Mouse (Mus musculus) MEL (cell line): ENCODE results near the gene Cnbd2. TPM values are rescaled to one million over a fixed set of nuclear protein-coding genes. Genes with fewer than 3 reads are reported as not detected.

Source experiments
- DNase-seq: peaks from one replicate; pipeline ENCODE4 v3.0.0; 2011; ENCODE audit warnings: low read depth, low spot score
- H3K27ac ChIP-seq: 2 replicates; pipeline ENCODE4 v1.5.1; 2012; ENCODE audit warnings: low read depth, mild to moderate bottlenecking, control low read depth, low read length, moderate library complexity; ENCODE audit not compliant: control insufficient read depth
- H3K27me3 ChIP-seq, 2 experiments: fragments of 150-350 bp in 1 of 2; sonication (generic) in 1 of 2; 2 replicates each; pipeline ENCODE4 v1.6.1; 2012; ENCODE audit warnings: low read length in 2 of 2, mild to moderate bottlenecking in 2 of 2, improper control_type of control experiment in 1 of 2, moderate library complexity in 1 of 2; ENCODE audit not compliant: insufficient read depth in 2 of 2, control insufficient read depth in 1 of 2
- H3K36me3 ChIP-seq, 2 experiments: 2 replicates each; pipeline ENCODE4 v1.6.1; 2012 to 2014; ENCODE audit warnings: low read length in 2 of 2, improper control_type of control experiment in 1 of 2, inconsistent platforms in 1 of 2, mild to moderate bottlenecking in 1 of 2; ENCODE audit not compliant: insufficient read depth in 2 of 2, control insufficient read depth in 1 of 2
- H3K4me1 ChIP-seq, 2 experiments: fragments of 150-350 bp in 1 of 2; sonication (generic) in 1 of 2; 2 replicates each; pipeline ENCODE4 v1.6.1; 2012; ENCODE audit warnings: low read length in 2 of 2, improper control_type of control experiment in 1 of 2, mild to moderate bottlenecking in 1 of 2; ENCODE audit not compliant: insufficient read depth in 2 of 2, control insufficient read depth in 1 of 2
- H3K4me3 ChIP-seq, 2 experiments: fragments of 150-350 bp in 1 of 2; sonication (generic) in 1 of 2; 2 replicates each; pipeline ENCODE4 v1.5.1; 2012; ENCODE audit warnings: low read depth in 2 of 2, low read length in 2 of 2, mild to moderate bottlenecking in 2 of 2, moderate library complexity in 2 of 2, control low read depth in 1 of 2, improper control_type of control experiment in 1 of 2; ENCODE audit not compliant: control insufficient read depth in 1 of 2, insufficient read depth in 1 of 2
- H3K79me2 ChIP-seq: 2 replicates; pipeline ENCODE4 v1.6.1; 2012; ENCODE audit warnings: mild to moderate bottlenecking, low read length, moderate library complexity; ENCODE audit not compliant: control insufficient read depth, poor library complexity, insufficient read depth
- H3K9ac ChIP-seq: 2 replicates; pipeline ENCODE4 v1.6.1; 2012; ENCODE audit warnings: low read depth, mild to moderate bottlenecking, control low read depth, low read length, moderate library complexity; ENCODE audit not compliant: control insufficient read depth, poor library complexity, severe bottlenecking
- H3K9me3 ChIP-seq: fragments of 150-350 bp; sonication (generic); replicated peaks from 2 replicates; pipeline ENCODE4 v1.6.1; 2012; ENCODE audit warnings: mild to moderate bottlenecking, low read length, improper control_type of control experiment, moderate library complexity; ENCODE audit not compliant: insufficient read depth
- BHLHE40 ChIP-seq: IDR thresholded peaks from 2 replicates; pipeline ENCODE4 v1.6.1; 2012; ENCODE audit warnings: low read depth, mild to moderate bottlenecking, inconsistent platforms, low read length, improper control_type of control experiment, borderline replicate concordance
- E2F4 ChIP-seq: IDR thresholded peaks from 2 replicates; pipeline ENCODE4 v1.6.1; 2011; ENCODE audit warnings: low read depth, low read length, improper control_type of control experiment, borderline replicate concordance
- ELF1 ChIP-seq: IDR thresholded peaks from 2 replicates; pipeline ENCODE4 v1.6.1; 2014; ENCODE audit warnings: low read depth, mild to moderate bottlenecking, inconsistent platforms, low read length, improper control_type of control experiment, moderate library complexity
- ETS1 ChIP-seq: IDR thresholded peaks from 2 replicates; pipeline ENCODE4 v1.6.1; 2012; ENCODE audit warnings: low read depth, mild to moderate bottlenecking, inconsistent platforms, low read length, improper control_type of control experiment, moderate library complexity
- GABPA ChIP-seq: IDR thresholded peaks from 2 replicates; pipeline ENCODE4 v1.6.1; 2012; ENCODE audit warnings: low read depth, mild to moderate bottlenecking, inconsistent platforms, low read length, improper control_type of control experiment, moderate library complexity
- HCFC1 ChIP-seq: IDR thresholded peaks from 2 replicates; pipeline ENCODE4 v1.6.1; 2012; ENCODE audit warnings: low read depth, mild to moderate bottlenecking, inconsistent platforms, low read length, improper control_type of control experiment, moderate library complexity
- JUND ChIP-seq: IDR thresholded peaks from 2 replicates; pipeline ENCODE4 v1.6.1; 2011; ENCODE audit warnings: low read depth, mild to moderate bottlenecking, improper control_type of control experiment, low read length
- MAX ChIP-seq: IDR thresholded peaks from 2 replicates; pipeline ENCODE4 v1.6.1; 2011; ENCODE audit warnings: low read length, improper control_type of control experiment
- MAZ ChIP-seq: IDR thresholded peaks from 2 replicates; pipeline ENCODE4 v1.6.1; 2012; ENCODE audit warnings: low read depth, mild to moderate bottlenecking, inconsistent platforms, low read length, improper control_type of control experiment
- MEF2A ChIP-seq: IDR thresholded peaks from 2 replicates; pipeline ENCODE4 v1.6.1; 2014; ENCODE audit warnings: low read depth, mild to moderate bottlenecking, inconsistent platforms, low read length, improper control_type of control experiment; ENCODE audit not compliant: poor library complexity, insufficient replicate concordance, severe bottlenecking; ENCODE audit errors: extremely low read depth
- MXI1 ChIP-seq: IDR thresholded peaks from 2 replicates; pipeline ENCODE4 v1.6.1; 2011; ENCODE audit warnings: mild to moderate bottlenecking, low read depth, low read length, improper control_type of control experiment
- MYB ChIP-seq: IDR thresholded peaks from 2 replicates; pipeline ENCODE4 v1.6.1; 2011; ENCODE audit warnings: mild to moderate bottlenecking, low read depth, low read length, improper control_type of control experiment
- NELFE ChIP-seq: IDR thresholded peaks from 2 replicates; pipeline ENCODE4 v1.6.1; 2011; ENCODE audit warnings: low read depth, low read length, improper control_type of control experiment
- NRF1 ChIP-seq: IDR thresholded peaks from 2 replicates; pipeline ENCODE4 v1.6.1; 2014; ENCODE audit warnings: low read depth, mild to moderate bottlenecking, inconsistent platforms, low read length, improper control_type of control experiment, moderate library complexity; ENCODE audit not compliant: poor library complexity, insufficient read depth, severe bottlenecking
- POLR2AphosphoS5 ChIP-seq: IDR thresholded peaks from 2 replicates; pipeline ENCODE4 v1.6.1; 2012; ENCODE audit warnings: low read depth, borderline replicate concordance, mild to moderate bottlenecking, inconsistent platforms, low read length, moderate library complexity, mixed read lengths
- RAD21 ChIP-seq: IDR thresholded peaks from 2 replicates; pipeline ENCODE4 v1.6.1; 2011; ENCODE audit warnings: mild to moderate bottlenecking, low read depth, low read length, improper control_type of control experiment
- RCOR1 ChIP-seq: IDR thresholded peaks from 2 replicates; pipeline ENCODE4 v1.6.1; 2012; ENCODE audit warnings: low read depth, mild to moderate bottlenecking, inconsistent platforms, low read length, improper control_type of control experiment
- SIN3A ChIP-seq: IDR thresholded peaks from 2 replicates; pipeline ENCODE4 v1.6.1; 2012; ENCODE audit warnings: low read length, improper control_type of control experiment, inconsistent platforms
- TBP ChIP-seq: IDR thresholded peaks from 2 replicates; pipeline ENCODE4 v1.8.0; 2011; ENCODE audit warnings: low read depth, low read length, improper control_type of control experiment
- UBTF ChIP-seq: IDR thresholded peaks from 2 replicates; pipeline ENCODE4 v1.6.1; 2012; ENCODE audit warnings: low read depth, mild to moderate bottlenecking, inconsistent platforms, low read length, improper control_type of control experiment, moderate library complexity, borderline replicate concordance; ENCODE audit not compliant: insufficient read depth
- USF2 ChIP-seq, 2 experiments: IDR thresholded peaks; 2 replicates each; pipeline ENCODE4 v1.6.1; 2011 to 2012; ENCODE audit warnings: improper control_type of control experiment in 2 of 2, low read length in 2 of 2, borderline replicate concordance in 1 of 2, inconsistent platforms in 1 of 2, low read depth in 1 of 2, mild to moderate bottlenecking in 1 of 2; ENCODE audit not compliant: insufficient read depth in 1 of 2
- ZC3H11A ChIP-seq: IDR thresholded peaks from 2 replicates; pipeline ENCODE4 v1.6.1; 2012; ENCODE audit warnings: low read depth, mild to moderate bottlenecking, inconsistent platforms, low read length, improper control_type of control experiment
- ZKSCAN1 ChIP-seq: IDR thresholded peaks from 2 replicates; pipeline ENCODE4 v1.6.1; 2012; ENCODE audit warnings: low read depth, mild to moderate bottlenecking, inconsistent platforms, low read length, improper control_type of control experiment, moderate library complexity
- polyA plus RNA-seq, 2 experiments: library from polyadenylated mRNA; stranded (reverse) in 1 of 2; unstranded in 1 of 2; fragments of >175 nt in 1 of 2; fragments of >200 nt in 1 of 2; gene quantifications; 2 replicates each; pipeline versions ENCODE4 v1.2.1 to v1.2.4; 2012; ENCODE audit warnings: low replicate concordance in 2 of 2, low read depth in 1 of 2; ENCODE audit not compliant: insufficient read length in 2 of 2, insufficient read depth in 1 of 2, missing spikeins in 1 of 2
- total RNA-seq: library from RNA; depleted of rRNA; stranded (reverse); fragments of 300-350 nt; gene quantifications from 2 replicates; pipeline ENCODE4 v1.2.3, GENCODE M21; 2012

The Cnbd2 gene
- total and polyA plus RNA-seq, 3 experiments: 1.8 to 4.8 TPM; not detected in 1

DNA sequence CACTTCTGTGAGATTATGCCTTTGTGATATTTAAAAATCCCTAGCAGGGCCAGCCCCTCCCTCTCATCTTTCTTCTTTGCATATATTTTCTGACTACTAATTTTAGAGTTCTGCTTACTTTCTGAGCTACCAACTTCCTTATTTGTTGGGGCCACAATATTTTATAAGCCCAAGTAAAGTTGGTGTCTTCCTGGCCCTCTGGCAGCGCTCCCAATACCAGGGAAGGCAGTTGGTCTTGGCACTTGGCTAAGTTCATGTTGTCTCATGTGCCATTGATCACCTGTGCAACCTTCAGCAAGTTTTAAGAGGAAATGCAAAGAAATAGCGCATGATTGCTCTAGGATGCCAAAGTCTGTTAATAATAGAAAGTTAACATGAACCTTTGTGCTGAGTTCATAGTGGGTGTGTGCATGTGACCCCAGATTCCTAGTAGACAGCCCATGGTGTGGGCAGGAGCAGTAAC is 16.5 kb upstream of the Cnbd2 start:
- TF ChIP-seq MEF2A: peak; percentile 48; the same call in 1 of the 2 replicates
- peak; percentile 67; the same call in 1 of the 2 replicates for TF ChIP-seq ETS1
- TF ChIP-seq BHLHE40: 0 out of 2 replicates have a peak, but pooled peaks have one; percentile 11
- no peak for TF ChIP-seq TBP
- no peak; the same call in 1 of the 2 replicates for TF ChIP-seq ELF1
- TF ChIP-seq POLR2AphosphoS5: no peak
- peak; percentile 60 for TF ChIP-seq SIN3A
- TF ChIP-seq ZKSCAN1: no peak
- no peak for TF ChIP-seq NRF1
- TF ChIP-seq MXI1: peak; percentile 5; the same call in 1 of the 2 replicates
- TF ChIP-seq, all 39 proteins: peak for 5
- H3K4me1 ChIP-seq: peaks cover 8 to 12% of the 10 kb centered on the region in 2 experiments
- DNase-seq: peak; percentile 46
- H3K27me3 ChIP-seq: no peaks in the 10 kb centered on the region
- H3K9ac ChIP-seq: no peak overlapping the region
- peaks cover 2 to 9% of the 10 kb centered on the region in 2 experiments; a peak in 3 of 4 replicates for H3K36me3 ChIP-seq
- H3K27ac ChIP-seq: peak overlapping the region; percentile 53; the same call in 1 of the 2 replicates
- no peaks in the 10 kb centered on the region for H3K9me3 ChIP-seq
- H3K79me2 ChIP-seq: no peaks in the 10 kb centered on the region
- H3K4me3 ChIP-seq: no peak overlapping the region

DNA sequence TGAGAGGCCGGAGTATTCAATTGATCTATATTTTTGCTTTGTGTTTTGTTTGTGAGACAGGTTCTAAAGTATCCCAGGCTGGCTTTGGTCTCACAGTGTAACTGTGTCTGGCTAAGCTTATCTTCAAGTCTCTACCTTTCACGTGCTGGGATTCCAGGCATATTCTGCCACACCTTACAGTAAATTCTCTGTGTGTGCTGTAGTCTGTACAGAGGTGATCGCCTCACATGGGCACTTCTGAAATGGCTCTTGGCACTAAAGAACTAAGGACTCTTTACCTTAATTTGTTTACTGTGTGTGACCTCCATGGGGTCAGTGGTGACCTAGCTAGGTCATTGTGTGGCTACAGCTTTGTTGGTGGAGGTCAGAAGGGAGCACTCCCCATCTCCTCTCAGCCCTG is 15.9 kb upstream of the Cnbd2 start:
- Histone ChIP-seq H3K79me2 (no peaks in the 10 kb centered on the region), H3K36me3 (peaks cover 2 to 9% of the 10 kb centered on the region in 2 experiments; a peak in 3 of 4 replicates), H3K27me3 (no peaks in the 10 kb centered on the region), H3K4me1 (peaks cover 8 to 12% of the 10 kb centered on the region in 2 experiments), H3K4me3 (no peak overlapping the region), H3K27ac (no peak overlapping the region), H3K9me3 (no peaks in the 10 kb centered on the region), H3K9ac (no peak overlapping the region)
- TF ChIP-seq MAZ (no peak), E2F4 (no peak), MAX (no peak), ZC3H11A (no peak), HCFC1 (no peak), UBTF (no peak), JUND (no peak), RCOR1 (no peak), NELFE (no peak), GABPA (no peak), MYB (no peak), RAD21 (no peak), USF2 (IDR thresholded peaks at IDR 0.05; ENCODE audit: borderline replicate concordance in 1 of 2, insufficient read depth in 1 of 2, low read depth in 1 of 2, low read length in 2 of 2) (no peak), TBP (no peak)
- DNase-seq: no peak
